Mouse (Mus musculus) monocyte, adult 2 months (primary cell): Measurements from ENCODE around the gene Gm29666.
"Not testable (repeated sequence)": the region's sequence is repeated elsewhere in the genome, so short reads cannot be mapped to it uniquely, and the experiment has no call there.

ENCODE experiments used
- DNase-seq, 2 experiments: peaks; one replicate each; pipeline ENCODE4 v3.0.0; 2022; ENCODE audit warnings: low spot score in 2 of 2, low read depth in 1 of 2

The Gm29666 gene

DNA sequence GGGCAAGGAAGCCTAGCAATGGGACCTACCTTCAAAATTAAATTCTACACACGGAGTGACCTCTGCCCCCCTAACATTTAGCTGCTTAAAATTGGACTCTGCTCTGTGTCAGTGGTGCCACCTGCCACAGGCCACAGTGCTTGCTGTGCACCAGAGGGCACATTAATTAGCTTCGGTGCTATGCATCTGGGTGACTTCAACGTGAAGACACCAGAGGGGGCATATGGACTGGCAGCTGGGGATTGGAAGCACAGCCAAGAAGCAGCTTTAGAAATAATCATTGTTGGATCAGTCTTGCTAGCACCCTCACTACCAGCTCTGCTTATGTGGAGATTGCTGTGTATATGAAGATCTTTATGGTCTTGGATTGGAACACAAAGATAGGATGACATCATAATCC lies 6.6 kb downstream of the Gm29666 start:
- no peak for DNase-seq

DNA sequence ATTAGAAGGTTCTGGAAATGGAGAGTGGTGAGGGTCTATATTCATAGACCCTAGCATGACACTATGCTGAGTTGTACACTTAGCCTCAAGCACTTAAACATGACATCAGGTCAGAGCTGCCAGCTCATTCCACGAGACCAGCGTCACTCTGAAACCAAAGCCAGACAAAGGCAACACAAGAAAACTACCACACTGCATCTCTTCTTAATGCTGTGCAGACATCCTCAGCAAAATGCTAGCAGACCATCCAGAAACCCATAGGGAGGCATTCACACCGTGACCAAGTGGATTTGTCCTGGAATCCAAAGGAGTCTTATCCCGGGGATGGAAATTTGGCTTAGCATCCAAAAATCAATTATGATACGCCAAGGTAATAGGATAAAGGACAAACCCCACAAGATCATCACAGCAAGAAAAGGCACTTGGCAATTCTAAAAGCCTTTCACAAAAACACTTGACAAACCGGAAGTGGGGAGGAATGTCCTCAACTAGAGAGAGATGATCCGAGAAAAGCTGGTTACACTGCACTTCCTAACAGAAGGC lies 15.9 kb downstream of the Gm29666 start:
- DNase-seq = no peak

DNA sequence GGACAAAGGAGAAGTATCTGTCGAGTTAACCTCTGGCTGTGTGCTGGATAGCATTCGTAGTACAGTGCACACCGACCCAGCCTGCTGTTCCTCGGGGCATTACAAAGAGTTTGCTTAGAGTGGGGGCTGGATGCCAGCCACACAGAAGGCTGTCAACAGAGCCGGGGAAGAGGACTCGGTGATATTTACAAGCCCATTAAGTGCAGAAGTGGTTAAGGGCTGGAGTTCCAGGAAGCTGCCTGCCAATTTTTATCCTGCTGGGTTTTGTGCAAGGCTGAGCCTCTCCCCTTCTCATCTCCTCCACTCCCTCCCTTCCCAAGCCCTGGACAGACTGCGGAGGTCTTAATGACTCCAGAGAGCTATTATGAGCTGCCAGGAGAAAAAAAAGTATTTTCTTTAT lies 21.8 kb downstream of the Gm29666 start:
- DNase-seq = no peak

DNA sequence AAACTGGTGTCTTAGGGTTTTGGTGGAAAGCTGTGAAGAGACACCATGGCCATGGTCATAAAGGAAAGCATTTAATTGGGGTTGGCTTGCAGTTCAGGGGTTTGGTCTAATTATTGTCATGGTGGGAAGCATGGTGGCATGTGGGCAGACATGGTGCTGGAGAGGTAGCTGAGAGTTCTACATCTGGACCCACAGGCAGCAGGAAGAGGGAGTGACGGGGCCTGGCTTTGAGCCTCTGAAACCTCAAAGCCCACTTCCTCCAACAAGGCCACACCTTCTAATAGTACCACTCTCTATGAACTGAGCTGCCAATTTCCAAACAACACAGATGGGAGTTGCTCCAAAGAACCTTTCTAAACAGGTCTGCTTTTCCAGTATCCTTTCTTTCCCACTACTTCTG lies 23.2 kb downstream of the Gm29666 start:
- DNase-seq = no peak

DNA sequence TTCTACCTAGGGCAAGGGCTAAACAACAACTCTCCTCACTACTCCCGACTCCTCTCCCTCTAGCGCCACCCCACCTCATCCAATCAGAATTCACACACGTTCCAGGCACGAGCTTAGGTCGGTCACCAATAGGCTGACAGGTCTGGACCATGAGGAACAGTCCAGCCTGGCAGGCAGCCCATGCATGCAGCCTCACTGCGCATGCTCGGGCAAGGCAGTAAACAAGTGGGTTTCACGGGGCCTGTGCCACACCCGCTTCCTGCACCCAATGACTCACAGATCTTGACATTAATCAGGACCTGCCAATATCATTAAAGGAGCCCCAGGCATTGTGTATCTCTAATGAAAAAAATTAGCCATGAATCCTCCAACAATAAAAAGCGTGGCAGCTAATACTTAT lies 23.6 kb downstream of the Gm29666 start:
- DNase-seq = not testable (repeated sequence)

DNA sequence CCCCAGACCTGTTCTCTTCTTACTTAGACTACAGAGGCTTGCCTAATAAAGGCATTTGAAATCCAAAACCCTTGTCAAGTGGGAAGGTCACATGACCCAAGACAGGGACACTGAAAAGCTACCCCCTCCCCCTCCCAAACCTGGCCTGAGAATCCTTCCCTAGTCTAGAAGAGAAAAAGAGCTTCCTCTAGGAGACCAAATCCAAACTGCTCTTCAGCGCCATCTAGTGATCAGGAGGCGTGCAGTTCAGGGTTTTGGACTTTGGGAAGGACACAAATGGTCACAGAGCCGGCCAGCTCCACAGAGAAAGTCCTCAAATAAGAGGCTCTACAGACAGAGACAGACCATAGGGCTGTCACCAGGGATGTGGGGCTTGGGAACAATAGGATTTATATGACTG lies 28.2 kb downstream of the Gm29666 start:
- peak in 1 of 2 experiments; percentile 30 for DNase-seq

DNA sequence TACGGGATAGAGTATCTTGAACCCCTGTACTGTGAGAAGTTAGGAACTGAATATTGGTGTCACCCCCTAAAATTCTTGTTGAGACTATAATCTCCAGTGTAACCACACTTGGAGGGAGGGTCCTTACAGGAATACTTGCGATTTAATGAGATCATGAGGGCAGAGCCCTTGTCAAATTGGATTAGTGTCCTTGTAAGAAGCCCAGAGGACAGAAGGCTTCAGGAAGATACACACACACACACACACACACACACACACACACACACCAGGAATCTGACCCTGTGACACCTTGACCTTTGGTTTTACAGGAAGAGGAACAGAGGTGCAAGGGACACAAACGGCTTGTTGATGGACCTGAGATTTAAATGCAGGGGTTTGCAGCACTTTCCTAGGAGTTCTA lies 28.6 kb downstream of the Gm29666 start:
- DNase-seq = no peak

DNA sequence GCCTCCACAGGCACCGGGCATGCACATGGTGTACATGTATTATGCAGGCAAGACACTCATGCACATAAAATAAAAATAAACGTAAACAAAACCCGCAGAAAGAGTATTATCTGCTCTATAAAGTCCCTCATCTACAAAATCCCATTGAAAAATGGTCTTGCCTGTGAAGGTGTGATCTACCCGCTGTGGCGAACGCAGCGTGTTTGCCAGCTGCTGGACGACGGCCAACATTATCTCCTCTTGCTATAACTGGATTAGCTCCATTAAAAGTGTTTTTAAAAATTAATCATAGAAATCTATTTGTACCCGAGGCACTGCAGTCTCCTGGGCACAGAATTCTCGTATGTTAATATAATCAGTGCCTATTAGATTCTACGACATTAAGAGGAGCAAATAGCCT lies 31.8 kb downstream of the Gm29666 start:
- DNase-seq = no peak

DNA sequence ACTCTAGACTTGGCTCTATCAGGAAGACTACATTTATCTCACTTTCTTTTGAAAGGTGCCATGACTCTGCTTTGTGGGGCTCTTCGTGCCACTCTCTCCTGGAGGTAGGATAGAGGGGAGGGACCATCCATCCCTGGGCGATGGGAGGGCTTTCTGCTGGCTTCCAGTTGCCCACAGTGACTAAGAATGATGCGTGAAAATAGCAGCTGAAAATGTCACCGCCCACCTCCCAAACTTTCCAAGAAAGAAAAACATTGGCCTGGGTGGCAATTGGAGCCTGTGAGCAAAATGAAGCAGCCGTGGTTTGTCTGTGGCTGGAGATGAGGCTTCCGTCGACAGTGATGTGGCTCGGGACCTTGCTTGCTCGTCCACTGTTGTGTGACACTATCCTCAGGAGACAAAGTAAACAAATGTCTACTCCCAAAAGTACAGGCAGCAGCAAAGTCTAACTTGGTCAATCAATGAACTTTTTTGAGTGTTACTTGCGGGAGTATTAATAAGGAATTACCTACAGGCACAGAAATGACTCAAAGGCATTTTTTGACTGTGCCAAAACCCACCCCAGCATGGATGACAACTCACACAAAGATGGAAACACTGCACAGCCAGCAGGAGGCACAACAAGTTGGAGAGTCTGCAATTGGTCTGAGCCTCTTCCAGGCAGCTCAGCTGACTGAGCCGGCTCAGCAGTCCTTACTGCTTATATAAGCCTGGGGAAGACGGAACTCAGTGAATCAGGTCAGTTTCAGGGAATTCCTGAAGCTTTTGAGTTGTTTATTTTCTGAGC lies 42.6 kb downstream of the Gm29666 start:
- no peak for DNase-seq

DNA sequence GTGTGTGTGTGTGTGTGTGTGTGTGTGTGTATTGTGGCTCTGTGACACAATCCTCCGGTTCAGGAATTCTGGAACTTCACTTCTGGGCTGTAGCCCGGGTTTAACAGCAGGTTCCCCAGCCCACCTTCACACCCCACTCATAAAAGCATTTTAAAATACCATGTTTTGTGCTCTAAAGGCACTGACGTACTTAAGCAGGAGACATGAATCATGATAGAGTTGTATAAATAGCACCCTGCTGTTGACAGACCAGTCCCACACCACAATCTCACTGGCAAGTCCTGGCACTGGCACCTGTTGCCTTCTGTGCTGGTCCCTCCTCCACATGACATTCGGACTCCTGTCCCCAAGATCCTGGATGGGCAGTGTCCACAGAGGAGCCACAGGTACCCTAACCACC lies 46.0 kb downstream of the Gm29666 start:
- DNase-seq = no peak

DNA sequence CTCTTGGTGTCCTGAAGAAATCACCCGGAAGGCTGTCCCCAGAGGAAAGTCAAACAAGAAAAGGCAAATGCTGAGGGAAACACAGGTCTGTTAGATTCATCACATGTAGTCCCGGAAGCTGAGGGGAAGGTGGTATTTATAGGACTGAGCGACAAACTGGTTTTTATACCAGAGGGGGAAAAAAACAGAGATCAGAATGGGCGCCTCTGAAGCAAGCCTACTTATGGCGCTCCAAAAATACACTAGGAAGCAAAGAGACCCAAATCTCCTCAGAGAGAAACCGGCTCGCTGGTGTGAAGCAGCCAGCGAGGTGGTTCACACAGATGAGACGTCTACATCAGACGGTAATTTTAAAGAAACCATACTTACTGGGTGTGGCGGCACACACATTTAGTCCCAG lies 46.8 kb downstream of the Gm29666 start:
- DNase-seq = no peak

DNA sequence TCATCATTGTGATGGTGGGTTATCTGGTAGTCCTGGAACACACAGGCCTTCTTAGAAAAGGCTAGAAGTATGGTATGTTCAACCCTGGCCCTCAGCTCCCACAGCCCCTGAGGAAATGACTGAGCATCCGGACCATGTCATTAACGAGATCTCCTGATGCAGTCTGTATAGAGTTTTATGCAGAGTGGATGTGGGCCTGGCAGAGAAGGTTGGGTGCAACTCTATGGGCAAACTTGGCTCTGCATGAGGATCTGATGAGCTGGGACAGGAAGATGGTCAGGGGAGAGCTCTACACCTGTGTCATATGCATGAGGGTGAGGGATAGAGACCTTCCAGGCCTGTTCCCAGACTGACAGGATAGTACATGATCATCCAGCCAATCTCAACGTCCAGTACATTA lies 48.0 kb downstream of the Gm29666 start:
- DNase-seq = no peak

DNA sequence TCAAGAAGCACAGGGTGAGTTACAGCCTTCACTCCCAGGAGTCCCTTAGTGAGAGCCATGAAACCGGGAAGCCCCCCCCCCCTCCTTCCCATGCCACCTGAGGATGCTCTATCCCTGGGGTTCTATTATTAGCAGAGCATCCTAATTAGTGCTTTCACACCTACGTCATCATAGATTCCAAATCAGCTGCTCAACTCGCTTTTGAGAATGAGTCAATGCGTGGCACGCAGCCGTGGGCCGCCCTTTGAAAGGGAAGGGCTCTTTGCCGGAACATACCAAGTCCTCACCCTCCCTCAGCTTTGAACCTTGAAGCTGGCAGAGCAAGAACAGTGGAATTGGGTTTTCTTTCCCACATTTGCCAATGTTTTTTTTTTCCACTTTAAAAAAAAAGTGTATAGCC lies 57.9 kb downstream of the Gm29666 start:
- DNase-seq = no peak
